In the genomic region with DNA sequence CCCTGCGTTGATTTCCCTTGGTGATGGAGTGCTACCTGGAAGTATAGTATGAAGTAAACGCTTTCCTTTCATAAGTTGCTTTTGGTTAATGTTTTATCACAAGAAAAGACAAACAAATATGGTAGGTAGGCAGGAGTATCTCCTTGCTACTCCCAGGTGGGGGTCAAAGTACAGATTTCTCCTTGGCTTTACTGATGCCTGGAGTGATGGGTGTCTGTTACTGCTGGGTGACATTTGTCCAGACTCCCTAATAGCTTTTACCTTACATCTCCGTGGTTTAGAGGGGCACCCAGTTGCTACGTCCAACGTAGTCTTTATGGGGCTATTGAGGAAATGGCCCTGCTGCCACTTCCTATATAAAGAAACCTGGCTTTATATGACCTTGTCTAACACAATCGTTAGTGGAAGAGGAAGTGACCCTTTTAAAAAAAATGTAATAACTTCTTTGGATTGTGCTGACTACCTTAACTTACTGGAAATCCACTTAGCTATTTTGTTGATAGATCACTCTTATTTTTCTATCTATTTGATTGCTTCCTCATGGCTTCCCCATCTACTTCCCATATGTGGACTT, we compare ENCODE assay signal across 12 mouse cellular contexts. TPM values are rescaled to one million over a fixed set of nuclear protein-coding genes. Genes with fewer than 3 reads are reported as not detected.
A peak's percentile ranks its signal among the peaks of the same experiment; 100 is the strongest.
DNase-seq lines count a peak whose midpoint lies in the region; ATAC-seq and TF ChIP-seq lines count a peak whose summit lies in the region.
"Had no signal": no experiment of that assay in that cellular context is flagged by ENCODE, and none has a peak within 500 bp of the region (broad histone marks: within the 10 kb centered on the region; RNA-seq: fewer than 3 reads in every experiment).

No protein-coding gene starts in this region.

- H3K27ac ChIP-seq in embryonic facial prominence, embryonic 13.5 days: peak overlapping the region; percentile 18; the same call in 1 of the 2 replicates
- H3K27ac ChIP-seq in embryonic facial prominence, embryonic 10.5 days (replicated peaks): no peak overlapping the region
- no peak overlapping the region for H3K27ac ChIP-seq in liver, adult 2 months (replicated peaks; ENCODE audit: insufficient read depth, low read depth, low read length)
- peak overlapping the region; percentile 12; the same call in 1 of the 2 replicates for H3K27ac ChIP-seq in brown adipose tissue, adult 24 weeks (replicated peaks; ENCODE audit: low read depth, low read length)
- H3K27ac ChIP-seq in midbrain, embryonic 13.5 days: no peak overlapping the region

- DNase-seq in embryonic facial prominence, embryonic 10.5 days (ENCODE audit: low spot score): no peak
- DNase-seq in liver, adult 2 months (ENCODE audit: extremely low read depth, low read depth, low spot score): peak; percentile 55
- no peak for DNase-seq in liver
- no peak for DNase-seq in cerebellum, adult 9-10 months
- DNase-seq: cerebellum, postnatal 14 days; heart, postnatal 4 days; lung, postnatal 14 days; thymus, adult 18-20 months had no signal

- ATAC-seq in embryonic facial prominence, embryonic 13.5 days (ENCODE audit: insufficient number of reproducible peaks, insufficient read depth, low FRiP score, low TSS enrichment, low read depth): no peak
- ATAC-seq in megakaryocyte progenitor cell, adult 5-6 weeks (replicated peaks; ENCODE audit: poor library complexity): peak; percentile 67
- ATAC-seq in midbrain, embryonic 13.5 days: no peak

- no peak for TF ChIP-seq CTCF in liver, adult 2 months (IDR thresholded peaks at IDR 0.05; ENCODE audit: low read depth, low read length)

- no peak for TF ChIP-seq POLR2A in liver, adult 2 months (IDR thresholded peaks at IDR 0.05; ENCODE audit: extremely low read depth, insufficient read depth, low read length)

- H3K4me3 ChIP-seq in embryonic facial prominence, embryonic 13.5 days: no peak overlapping the region
- no peak overlapping the region for H3K4me3 ChIP-seq in embryonic facial prominence, embryonic 10.5 days
- no peak overlapping the region for H3K4me3 ChIP-seq in liver, adult 2 months (ENCODE audit: insufficient read depth, low read depth, low read length)
- no peak overlapping the region for H3K4me3 ChIP-seq in brown adipose tissue, adult 24 weeks (ENCODE audit: insufficient read depth, low read depth, low read length)
- H3K4me3 ChIP-seq in midbrain, embryonic 13.5 days (replicated peaks): no peak overlapping the region

- no peaks in the 10 kb centered on the region for H3K9me3 ChIP-seq in embryonic facial prominence, embryonic 13.5 days
- no peaks in the 10 kb centered on the region for H3K9me3 ChIP-seq in embryonic facial prominence, embryonic 10.5 days
- no peaks in the 10 kb centered on the region for H3K9me3 ChIP-seq in midbrain, embryonic 13.5 days

- H3K4me2 ChIP-seq in embryonic facial prominence, embryonic 13.5 days: no peak overlapping the region
- no peak overlapping the region for H3K4me2 ChIP-seq in midbrain, embryonic 13.5 days (replicated peaks)

- WGBS in embryonic facial prominence, embryonic 13.5 days: 80% methylated on average over 6 of the region's 6 CpGs
- WGBS in embryonic facial prominence, embryonic 10.5 days: 84% methylated on average over 6 of the region's 6 CpGs
- 50% methylated on average over 6 of the region's 6 CpGs for WGBS in liver, adult 2 months
- 94% methylated on average over 6 of the region's 6 CpGs for WGBS in midbrain, embryonic 13.5 days

- H3K27me3 ChIP-seq in embryonic facial prominence, embryonic 13.5 days: no peaks in the 10 kb centered on the region
- H3K27me3 ChIP-seq in embryonic facial prominence, embryonic 10.5 days (replicated peaks; ENCODE audit: low read depth, poor library complexity, severe bottlenecking): no peaks in the 10 kb centered on the region
- H3K27me3 ChIP-seq in liver, adult 2 months (ENCODE audit: control insufficient read depth, insufficient read depth, low read length): no peaks in the 10 kb centered on the region
- H3K27me3 ChIP-seq in midbrain, embryonic 13.5 days: no peaks in the 10 kb centered on the region

- H3K36me3 ChIP-seq in embryonic facial prominence, embryonic 13.5 days: no peaks in the 10 kb centered on the region
- peaks cover 3% of the 10 kb centered on the region; the same call in 1 of the 2 replicates for H3K36me3 ChIP-seq in embryonic facial prominence, embryonic 10.5 days (replicated peaks)
- H3K36me3 ChIP-seq in liver, adult 2 months (ENCODE audit: control insufficient read depth, insufficient read depth, low read length): no peaks in the 10 kb centered on the region
- H3K36me3 ChIP-seq in midbrain, embryonic 13.5 days: no peaks in the 10 kb centered on the region

- H3K4me1 ChIP-seq in embryonic facial prominence, embryonic 13.5 days: peaks cover 12% of the 10 kb centered on the region; the same call in 1 of the 2 replicates
- H3K4me1 ChIP-seq in embryonic facial prominence, embryonic 10.5 days: peaks cover 31% of the 10 kb centered on the region
- H3K4me1 ChIP-seq in liver, adult 2 months (ENCODE audit: control insufficient read depth, insufficient read depth, low read length): peaks cover 6% of the 10 kb centered on the region
- 0 out of 2 replicates have a peak, but pooled peaks cover 4% of the 10 kb centered on the region for H3K4me1 ChIP-seq in brown adipose tissue, adult 24 weeks (ENCODE audit: control insufficient read depth, insufficient read depth, insufficient read length, low read length)
- H3K4me1 ChIP-seq in midbrain, embryonic 13.5 days (replicated peaks): peaks cover 10% of the 10 kb centered on the region; the same call in 1 of the 2 replicates

- no peaks in the 10 kb centered on the region; the same call in 1 of the 2 replicates for H3K79me2 ChIP-seq in liver, adult 2 months (ENCODE audit: control insufficient read depth, insufficient read depth, low read length)

- no peak overlapping the region for H3K9ac ChIP-seq in embryonic facial prominence, embryonic 13.5 days
- no peak overlapping the region for H3K9ac ChIP-seq in liver, adult 2 months (ENCODE audit: low read depth, low read length)
- no peak overlapping the region for H3K9ac ChIP-seq in midbrain, embryonic 13.5 days (replicated peaks)

RNA-seq across cellular contexts. Expression of a gene that starts 27.7 kb away (rescaled TPM):
- 38.1 and 38.6 TPM in 2 replicates for polyA plus RNA-seq in embryonic facial prominence, embryonic 13.5 days (2015; fragmentation: Nextera tagmentation; extraction: Ambion mirVana)
- 43.9 and 46.4 TPM in 2 replicates for polyA plus RNA-seq in embryonic facial prominence, embryonic 10.5 days (2016; fragmentation: Nextera tagmentation; extraction: Ambion mirVana)
- total RNA-seq in liver, adult 2 months (2014; rRNA removed): 13.0 and 22.5 TPM in 2 replicates
- 2.0 and 2.8 TPM in 2 replicates for polyA plus RNA-seq in liver, adult 2 months (2012; rRNA removed)
- polyA plus RNA-seq in brown adipose tissue, adult 24 weeks (2012; ENCODE audit: insufficient read depth, insufficient read length, missing spikeins): 9.6 and 11.1 TPM in 2 replicates
- total RNA-seq in megakaryocyte progenitor cell, adult 5-6 weeks (2015): 10.4 and 12.7 TPM in 2 replicates
- 13.8 and 16.7 TPM in 2 replicates for total RNA-seq in megakaryocyte progenitor cell, adult 5-6 weeks (2017)
- 22.9 and 24.9 TPM in 2 replicates for polyA plus RNA-seq in midbrain, embryonic 13.5 days (2015; fragmentation: Nextera tagmentation; extraction: Ambion mirVana)

Comparison
In these comparisons a context has a peak if more than half of its experiments do, and no peak if none do; other contexts are left out.
1. H3K27ac ChIP-seq: peak in embryonic facial prominence, embryonic 13.5 days (single experiment) and brown adipose tissue, adult 24 weeks (single experiment); none in embryonic facial prominence, embryonic 10.5 days (single experiment), liver, adult 2 months (single experiment) and midbrain, embryonic 13.5 days (single experiment).